Mouse (Mus musculus) ovary, postnatal 14 days (tissue): ENCODE measurements at regions not wholly inside any gene's neighbourhood (a gene's known extent, or its start where the extent isn't known, plus 50 kb on each side); places are given as distances from the start of the nearest gene placed in this dataset.

Experiments
- DNase-seq: peaks from one replicate; pipeline ENCODE4 v3.0.0; 2022; ENCODE audit warnings: low spot score

GRCm38 (mm10) chr12:35429473-35429872 is 105.4 kb downstream of the Ahr start:
- no peak for DNase-seq

DNA sequence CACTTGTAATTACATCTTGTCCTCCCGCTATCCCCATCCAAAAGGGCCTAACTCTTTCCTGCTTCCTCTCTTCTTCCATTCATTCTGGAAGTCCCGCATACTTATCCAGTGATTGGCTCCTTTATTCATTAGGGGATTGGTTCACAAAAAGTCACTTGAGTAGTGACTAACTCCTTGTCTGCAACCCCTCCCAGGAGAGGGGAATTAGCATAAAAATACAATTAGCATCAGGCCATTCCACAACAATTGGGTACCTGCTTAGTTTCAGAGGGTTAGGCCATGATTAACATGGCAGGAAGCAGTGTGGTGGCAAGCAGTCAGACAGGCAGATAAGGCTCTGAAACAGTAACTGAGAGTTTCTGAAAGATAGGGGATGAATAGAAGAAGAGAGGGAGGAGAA is 115.6 kb downstream of the Ahr start:
- no peak for DNase-seq

DNA sequence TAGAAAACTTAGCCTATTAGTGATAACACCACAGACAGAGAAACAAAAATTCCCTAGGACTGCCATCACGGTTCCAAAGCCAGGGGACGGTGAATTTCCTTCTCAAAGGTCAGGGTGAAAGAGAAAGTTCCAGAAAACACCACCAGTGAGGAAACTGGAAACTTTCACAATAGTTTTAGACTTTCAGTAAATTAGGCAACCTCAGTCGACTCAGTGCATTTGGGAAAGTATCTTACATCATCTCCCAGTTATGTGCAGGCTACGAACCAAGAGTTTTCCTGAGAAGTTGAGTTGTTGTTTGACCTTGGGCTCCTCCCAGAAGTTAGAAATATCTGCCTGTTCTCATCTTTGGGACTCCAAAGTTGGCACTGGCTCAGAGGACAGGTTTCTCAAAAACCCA is 116.9 kb downstream of the Ahr start:
- DNase-seq, result no peak

GRCm38 (mm10) chr12:35416583-35416982 is 118.3 kb downstream of the Ahr start:
- no peak for DNase-seq

GRCm38 (mm10) chr12:35412715-35413114 is 122.1 kb downstream of the Ahr start:
- DNase-seq, result no peak

GRCm38 (mm10) chr12:35408461-35408860 is 126.4 kb downstream of the Ahr start:
- DNase-seq, result no peak

DNA sequence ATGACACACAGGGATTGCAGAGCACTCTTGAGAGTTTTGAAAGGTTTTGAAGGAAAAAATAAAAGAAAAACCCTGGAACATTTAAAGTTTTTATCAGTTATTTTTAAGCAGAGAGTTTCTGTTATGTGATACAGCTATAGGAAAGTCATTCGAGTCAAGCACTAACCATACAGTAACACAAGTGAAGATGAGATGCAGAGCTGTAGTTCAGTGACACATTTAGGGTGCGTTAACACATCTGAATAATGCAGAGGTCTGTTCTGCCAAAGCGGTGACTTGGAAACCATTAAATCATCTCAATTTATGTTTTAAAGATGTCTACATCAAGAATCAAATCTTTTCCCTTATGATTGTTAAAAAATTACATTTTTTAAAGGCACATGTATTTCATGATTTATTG is 126.8 kb downstream of the Ahr start:
- DNase-seq, result no peak

- no peak for DNase-seq
Measured at GRCm38 (mm10) chr12:35401853-35402252, 133.0 kb downstream of the Ahr start.

GRCm38 (mm10) chr12:35401219-35401618 is 133.6 kb downstream of the Ahr start:
- no peak for DNase-seq

DNA sequence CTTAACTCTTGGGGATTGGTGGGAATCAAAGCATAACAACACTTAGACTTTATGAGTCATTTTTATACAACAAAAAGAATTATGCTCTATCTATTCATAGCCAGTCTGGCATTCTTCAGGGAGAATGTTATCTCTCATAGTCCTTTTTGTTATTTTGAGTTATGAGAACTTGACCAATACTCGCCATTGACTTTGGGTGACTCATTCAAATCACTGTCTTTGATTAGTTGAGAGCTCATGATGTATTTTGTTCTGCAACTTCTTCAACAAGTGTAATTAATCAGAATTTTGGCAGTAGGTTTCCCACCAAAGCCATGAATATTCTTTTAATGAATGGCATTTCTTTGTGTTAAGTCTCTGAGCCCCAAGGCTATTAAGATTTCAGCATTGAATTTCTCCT is 139.6 kb downstream of the Ahr start:
- no peak for DNase-seq

DNA sequence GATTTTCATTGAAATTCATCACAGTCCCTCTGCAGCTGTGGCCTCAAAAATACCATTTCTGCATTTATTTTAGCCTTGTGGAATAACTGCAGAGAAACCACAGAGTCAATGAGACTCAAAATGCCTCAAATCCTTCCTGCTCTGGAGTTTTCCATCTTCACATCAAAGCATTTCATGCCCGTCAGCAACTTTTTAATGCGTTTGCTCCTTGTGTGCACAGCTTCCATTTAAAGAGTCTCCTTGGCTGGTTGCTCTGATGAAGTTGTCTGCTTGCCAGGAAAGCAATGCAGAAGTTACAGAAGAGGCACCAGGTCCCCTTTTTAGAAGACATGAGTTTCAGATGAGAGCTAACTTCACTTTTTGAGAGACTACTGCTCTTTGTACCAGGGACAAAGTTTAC is 142.7 kb downstream of the Ahr start:
- DNase-seq, result no peak

GRCm38 (mm10) chr12:35390266-35390665 is 144.6 kb downstream of the Ahr start:
- DNase-seq, result no peak

- no peak for DNase-seq
Measured at GRCm38 (mm10) chr12:35389839-35390238, 145.0 kb downstream of the Ahr start.

GRCm38 (mm10) chr12:35384211-35384610 is 150.6 kb downstream of the Ahr start:
- no peak for DNase-seq

- DNase-seq, result no peak
Measured at GRCm38 (mm10) chr12:35377266-35377665, 157.6 kb downstream of the Ahr start.

DNA sequence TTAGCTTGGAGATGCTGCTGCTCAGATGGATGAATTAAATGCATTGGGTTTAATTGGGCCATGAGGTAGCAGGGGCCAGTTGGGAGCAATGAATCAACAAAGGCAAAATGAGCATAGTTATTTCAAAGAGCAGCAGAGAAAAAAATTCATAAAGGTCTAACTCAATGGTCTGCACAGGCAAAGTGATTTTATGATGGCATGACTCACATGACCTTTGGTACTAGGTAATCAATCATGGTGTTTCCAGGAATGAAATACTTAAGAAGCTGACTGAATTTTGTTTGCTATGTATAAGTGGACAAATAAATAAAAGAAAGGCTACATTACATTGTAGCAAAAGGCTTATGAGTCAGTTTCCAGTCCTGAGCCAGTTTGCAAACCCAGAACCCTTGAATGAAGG is 158.5 kb downstream of the Ahr start:
- DNase-seq, result no peak

- DNase-seq, result no peak
Measured at GRCm38 (mm10) chr12:35357901-35358300, 176.9 kb downstream of the Ahr start.

DNA sequence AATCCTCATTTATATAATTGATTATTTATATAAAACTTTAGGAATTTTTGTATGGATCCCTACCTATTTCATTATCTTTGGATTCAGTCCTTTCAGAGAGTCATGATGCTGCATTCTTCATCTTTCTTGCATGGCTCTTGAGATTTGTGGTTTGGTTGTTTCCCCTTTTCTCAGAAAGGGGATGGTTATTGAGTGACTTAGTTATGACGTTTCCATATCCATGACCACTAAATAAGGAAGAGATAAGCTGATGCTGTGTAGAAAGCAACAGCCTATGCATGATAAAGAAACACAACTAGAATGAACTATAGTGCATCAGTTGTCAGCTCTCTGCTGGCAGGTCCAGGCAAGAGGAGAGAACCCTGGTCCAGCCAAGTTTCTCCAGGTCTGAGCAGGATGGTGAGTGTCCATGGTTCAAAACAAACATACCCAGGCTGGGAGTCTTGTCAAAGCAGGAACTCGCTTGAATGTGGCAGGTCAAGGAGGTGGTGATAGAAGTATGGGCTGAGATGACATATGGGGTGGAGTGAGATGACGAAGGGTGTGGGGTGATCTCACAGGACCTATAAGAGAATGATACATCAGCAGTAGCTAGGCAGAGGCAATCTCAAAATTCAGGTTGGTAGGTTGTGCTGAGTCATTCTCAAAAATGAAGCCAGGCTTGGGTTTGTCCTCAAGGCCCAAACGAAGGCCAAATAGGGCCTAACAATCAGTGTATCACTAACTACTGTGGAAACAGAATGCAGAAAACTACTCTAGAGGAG is 196.5 kb downstream of the Ahr start:
- DNase-seq, result no peak

DNA sequence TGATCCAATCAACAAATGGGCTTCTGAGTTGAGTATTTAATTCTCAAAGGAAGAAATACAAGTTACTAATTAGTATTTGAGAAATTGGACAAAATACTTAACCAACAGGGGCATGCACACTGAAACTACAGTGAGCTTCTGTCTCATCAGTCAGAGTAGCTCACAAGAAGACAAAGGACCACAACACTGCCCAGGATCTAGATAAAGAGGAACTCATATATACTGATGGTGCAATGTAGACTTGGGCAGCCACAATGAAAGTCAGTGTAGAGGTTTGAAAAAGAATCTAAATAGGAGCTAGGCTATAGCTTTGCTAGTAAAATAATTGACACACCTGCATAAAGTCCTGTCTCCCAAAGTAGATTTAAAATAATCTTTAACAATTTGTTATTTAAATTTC is 198.5 kb downstream of the Ahr start:
- DNase-seq, result no peak

DNA sequence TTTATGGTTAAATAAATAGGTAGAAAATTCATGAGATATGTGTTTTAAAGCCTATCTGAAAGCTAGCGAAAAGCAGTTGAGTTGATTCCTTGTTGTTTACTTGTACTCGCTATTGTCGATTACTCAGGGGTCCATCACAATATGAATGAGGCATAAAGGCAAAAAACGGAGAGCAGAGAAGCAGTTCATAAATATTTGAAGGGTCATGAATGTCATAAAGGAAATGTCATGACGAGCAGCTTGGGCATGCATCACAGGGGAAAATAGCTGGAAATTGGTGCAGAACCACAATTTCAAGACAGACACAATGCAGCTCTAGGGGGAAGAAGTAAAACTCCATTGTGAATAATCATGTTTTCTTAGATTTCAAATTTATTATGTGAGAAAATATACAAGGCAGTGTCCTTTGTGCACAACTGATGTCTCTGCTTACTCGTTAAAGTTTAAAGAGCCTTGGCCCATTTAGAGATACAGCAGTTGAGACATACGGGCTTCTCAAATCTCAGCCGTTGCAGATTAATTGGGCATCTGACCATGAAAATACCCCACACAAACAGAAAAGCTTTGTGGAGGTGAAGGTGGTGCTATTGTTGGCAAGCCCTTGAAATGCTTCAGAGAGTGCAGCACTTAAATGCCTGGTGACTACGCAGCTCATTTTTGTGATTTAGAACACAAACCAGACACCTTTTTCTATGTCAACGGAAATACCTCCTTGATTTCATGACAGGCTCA is 200.3 kb downstream of the Ahr start:
- DNase-seq, result no peak

GRCm38 (mm10) chr12:35331303-35331702 is 203.5 kb downstream of the Ahr start:
- no peak for DNase-seq

GRCm38 (mm10) chr12:35329699-35330098 is 205.1 kb downstream of the Ahr start:
- DNase-seq, result no peak

GRCm38 (mm10) chr12:35319571-35319970 is 215.3 kb downstream of the Ahr start:
- no peak for DNase-seq

DNA sequence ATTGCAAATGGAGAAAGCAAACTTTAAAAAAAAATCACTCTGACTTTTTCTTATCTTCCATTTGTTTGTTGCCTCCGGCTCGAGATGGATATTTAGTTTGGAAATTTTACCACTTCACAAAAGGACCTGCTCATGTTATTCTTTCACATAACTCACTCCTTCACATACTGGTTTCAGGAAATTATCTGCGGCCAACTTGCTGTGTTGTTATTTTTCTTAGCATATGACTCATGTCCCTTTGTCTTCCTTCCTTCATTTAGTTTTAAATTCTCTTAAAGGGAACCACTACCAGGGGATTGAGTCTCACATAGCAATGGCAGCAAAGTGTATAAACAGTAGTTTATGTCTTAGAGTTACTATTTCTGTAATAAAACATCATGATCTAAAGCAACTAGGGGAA is 217.8 kb downstream of the Ahr start:
- no peak for DNase-seq
